Mouse (Mus musculus) heart, embryonic 14.5 days (tissue): ENCODE results near the gene Ntng2. TPM values are rescaled to one million over a fixed set of nuclear protein-coding genes. Genes with fewer than 3 reads are reported as not detected.

ENCODE experiments used
- polyA plus RNA-seq: library from polyadenylated mRNA; unstranded; fragments of >200 nt; fragmentation: Nextera tagmentation; extraction: Ambion mirVana; gene quantifications from 2 replicates; pipeline ENCODE4 v1.2.1, GENCODE M21; 2014

The Ntng2 gene
- polyA plus RNA-seq, 1 experiment from 2014 or later, result not detected

Other genes with a start within 250 kb of the Ntng2 start
- 0.18 and 0.39 TPM in 2 replicates for gene Cfap77, start 197.9 kb downstream of the Ntng2 start, polyA plus RNA-seq
- 6.2 TPM in 2 replicates for gene Ttf1, start 192.7 kb downstream of the Ntng2 start, polyA plus RNA-seq
- 10.0 and 10.5 TPM in 2 replicates for gene Setx, start 128.8 kb downstream of the Ntng2 start, polyA plus RNA-seq
- 34.5 and 35.6 TPM in 2 replicates for gene Med27, start 93.8 kb upstream of the Ntng2 start, polyA plus RNA-seq